Mouse (Mus musculus) liver, adult 2 months (tissue): Measurements from ENCODE around the gene Gm11492. TPM values are rescaled to one million over a fixed set of nuclear protein-coding genes. Genes with fewer than 3 reads are reported as not detected.

Experiments used
- DNase-seq: peaks from one replicate; pipeline ENCODE4 v3.0.0-alpha.2; 2011; ENCODE audit warnings: low read depth, low spot score; ENCODE audit errors: extremely low read depth
- H3K27ac ChIP-seq: fragments of 200-500 bp; replicated peaks from 2 replicates; pipeline ENCODE4 v1.5.1; 2012; ENCODE audit warnings: low read depth, mild to moderate bottlenecking, control low read depth, inconsistent platforms, low read length; ENCODE audit not compliant: insufficient read depth
- H3K27me3 ChIP-seq: fragments of 200-500 bp; 2 replicates; pipeline ENCODE4 v1.6.1; 2012; ENCODE audit warnings: mild to moderate bottlenecking, moderate library complexity, low read length, inconsistent platforms; ENCODE audit not compliant: control insufficient read depth, insufficient read depth
- H3K36me3 ChIP-seq: fragments of 200-500 bp; 2 replicates; pipeline ENCODE4 v1.6.1; 2012; ENCODE audit warnings: low read length, inconsistent platforms; ENCODE audit not compliant: control insufficient read depth, insufficient read depth
- H3K4me1 ChIP-seq: fragments of 200-500 bp; 2 replicates; pipeline ENCODE4 v1.6.1; 2011; ENCODE audit warnings: low read length; ENCODE audit not compliant: control insufficient read depth, insufficient read depth
- H3K4me3 ChIP-seq: fragments of 200-500 bp; 2 replicates; pipeline ENCODE4 v1.5.1; 2011; ENCODE audit warnings: low read depth, mild to moderate bottlenecking, control low read depth, low read length, moderate library complexity; ENCODE audit not compliant: insufficient read depth
- H3K79me2 ChIP-seq: fragments of 200-500 bp; 2 replicates; pipeline ENCODE4 v1.6.1; 2012; ENCODE audit warnings: inconsistent platforms, mild to moderate bottlenecking, low read length, moderate library complexity; ENCODE audit not compliant: control insufficient read depth, insufficient read depth
- H3K9ac ChIP-seq: fragments of 200-500 bp; 2 replicates; pipeline ENCODE4 v1.6.1; 2012; ENCODE audit warnings: low read depth, mild to moderate bottlenecking, control low read depth, inconsistent platforms, low read length
- CTCF ChIP-seq: fragments of 200-500 bp; IDR thresholded peaks from 2 replicates; pipeline ENCODE4 v1.5.1; 2011; ENCODE audit warnings: low read depth, low read length, control low read depth
- POLR2A ChIP-seq: fragments of 200-500 bp; IDR thresholded peaks from 2 replicates; pipeline ENCODE4 v1.6.1; 2011; ENCODE audit warnings: low read length, control low read depth; ENCODE audit not compliant: insufficient read depth; ENCODE audit errors: extremely low read depth
- WGBS: fragments of 180-500 bp; shearing (Covaris S2); methylation state at CpG from one replicate; pipeline ENCODE4 v1.1.7; 2018; 5-methylcytosine and 5-hydroxymethylcytosine counted together
- polyA plus RNA-seq: library from polyadenylated mRNA; depleted of rRNA; stranded (reverse); fragments of >200 nt; gene quantifications from 2 replicates; pipeline ENCODE4 v1.2.3, GENCODE M21; 2012
- total RNA-seq: library from RNA; depleted of rRNA; stranded (reverse); fragments of >200 nt; gene quantifications from 2 replicates; pipeline ENCODE4 v1.2.3, GENCODE M21; 2014

The Gm11492 gene
- total and polyA plus RNA-seq, 2 experiments, result 0.04 TPM; not detected in 1

DNA sequence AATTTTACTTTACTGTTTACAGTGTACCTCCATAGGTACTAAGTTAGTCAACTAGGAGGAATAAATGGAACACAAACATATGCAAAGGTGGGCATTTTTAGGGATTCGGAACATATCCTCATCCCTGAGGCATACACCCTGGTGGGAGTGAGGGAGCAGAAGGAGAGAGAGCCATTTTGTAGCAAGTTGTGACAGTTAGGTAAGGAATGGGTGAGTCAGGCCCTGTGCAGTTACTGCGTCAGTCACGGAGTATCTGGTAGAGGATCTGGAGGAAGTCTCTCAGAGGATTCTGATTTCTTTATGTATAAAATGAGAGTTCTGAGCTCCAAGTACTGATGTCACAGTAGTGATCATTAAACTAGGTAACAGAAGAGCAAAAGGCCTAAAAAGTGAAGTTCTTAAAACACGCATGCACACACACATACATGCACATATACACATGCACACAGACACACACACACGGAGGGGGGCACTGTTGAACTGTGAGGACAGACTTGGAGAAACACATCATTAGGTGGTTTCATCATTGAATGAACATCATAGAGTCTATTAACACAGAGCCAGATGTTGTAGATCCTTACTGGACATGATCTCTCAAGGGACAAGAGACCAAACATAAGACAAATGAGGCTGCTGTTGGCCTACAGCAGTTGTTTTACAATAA lies 20.9 kb downstream of the Gm11492 start:
- Histone ChIP-seq H3K36me3 (no peaks in the 10 kb centered on the region), H3K27me3 (no peaks in the 10 kb centered on the region), H3K4me3 (no peak overlapping the region), H3K9ac (no peak overlapping the region), H3K79me2 (peaks cover 3% of the 10 kb centered on the region; the same call in 1 of the 2 replicates), H3K4me1 (peaks cover 18% of the 10 kb centered on the region), H3K27ac (no peak overlapping the region)
- DNase-seq, result no peak
- TF ChIP-seq CTCF, result no peak
- no peak for TF ChIP-seq POLR2A
- WGBS, result 92% methylated on average over 5 of the region's 5 CpGs

DNA sequence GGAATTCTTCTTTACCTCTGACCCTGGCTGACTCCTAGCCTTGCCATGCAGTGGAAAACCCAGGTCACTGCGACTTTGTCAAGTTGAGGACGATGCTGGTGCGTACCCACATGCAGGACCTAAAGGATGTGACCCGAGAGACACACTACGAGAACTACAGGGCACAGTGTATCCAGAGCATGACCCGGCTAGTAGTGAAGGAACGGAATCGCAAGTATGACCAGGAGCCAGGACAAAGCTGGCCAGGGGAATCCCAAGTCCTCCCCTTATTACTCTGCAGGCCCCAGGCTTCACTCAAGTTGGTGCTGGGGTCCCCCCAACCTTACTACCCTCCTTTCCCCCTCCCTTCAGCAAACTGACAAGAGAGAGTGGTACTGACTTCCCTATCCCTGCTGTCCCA lies 23.2 kb downstream of the Gm11492 start:
- H3K27me3 ChIP-seq, result no peaks in the 10 kb centered on the region
- TF ChIP-seq CTCF (no peak), POLR2A (no peak)
- H3K79me2 ChIP-seq, result peaks cover 8% of the 10 kb centered on the region; the same call in 1 of the 2 replicates
- peaks cover 23% of the 10 kb centered on the region for H3K4me1 ChIP-seq
- no peak overlapping the region for H3K4me3 ChIP-seq
- H3K9ac ChIP-seq, result no peak overlapping the region
- no peak for DNase-seq
- H3K36me3 ChIP-seq, result no peaks in the 10 kb centered on the region
- WGBS, result 78% methylated on average over 8 of the region's 8 CpGs
- no peak overlapping the region for H3K27ac ChIP-seq

DNA sequence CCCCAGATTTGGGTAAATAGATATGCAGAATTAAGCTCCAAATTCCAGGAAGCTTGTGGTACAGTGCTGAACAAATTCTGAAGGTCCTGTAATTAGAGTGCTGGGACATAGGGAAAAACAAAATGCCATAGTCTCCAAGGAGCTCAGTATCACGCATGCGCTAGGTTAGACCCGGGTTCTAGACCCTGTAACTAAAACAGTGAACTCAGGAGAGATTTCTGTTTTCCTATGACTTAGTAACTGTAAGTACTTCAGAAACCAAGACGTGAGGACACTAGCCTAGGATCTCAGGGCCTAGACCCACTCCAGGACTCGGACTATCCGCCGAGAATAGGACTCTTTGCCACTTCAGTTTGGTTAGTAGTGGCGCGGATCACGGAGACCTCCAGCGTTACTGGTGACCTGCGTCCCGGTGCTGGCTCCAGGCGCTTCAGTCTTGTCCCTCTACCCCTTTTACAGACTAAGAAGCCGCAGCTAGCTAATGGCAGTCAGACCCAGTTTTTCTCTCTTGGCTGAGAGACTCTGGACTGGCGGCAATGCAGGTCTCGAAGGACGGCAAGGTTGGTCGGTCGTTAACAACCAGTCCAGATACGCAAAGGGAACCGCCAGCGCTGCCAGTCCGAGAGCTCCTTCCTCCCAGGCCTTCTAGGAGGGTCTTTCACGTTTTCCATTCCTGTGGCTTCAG lies 24.5 kb downstream of the Gm11492 start:
- H3K36me3 ChIP-seq, result no peaks in the 10 kb centered on the region
- peak overlapping the region; percentile 93 for H3K9ac ChIP-seq
- H3K79me2 ChIP-seq, result peaks cover 12% of the 10 kb centered on the region; the same call in 1 of the 2 replicates
- under 1% methylated on average over 25 of the region's 25 CpGs for WGBS
- no peak for TF ChIP-seq CTCF
- no peak for TF ChIP-seq POLR2A
- DNase-seq, result peak; percentile 34
- peak overlapping the region; percentile 97 for H3K27ac ChIP-seq
- no peaks in the 10 kb centered on the region for H3K27me3 ChIP-seq
- peaks cover 25% of the 10 kb centered on the region for H3K4me1 ChIP-seq
- H3K4me3 ChIP-seq, result peak overlapping the region; percentile 77

DNA sequence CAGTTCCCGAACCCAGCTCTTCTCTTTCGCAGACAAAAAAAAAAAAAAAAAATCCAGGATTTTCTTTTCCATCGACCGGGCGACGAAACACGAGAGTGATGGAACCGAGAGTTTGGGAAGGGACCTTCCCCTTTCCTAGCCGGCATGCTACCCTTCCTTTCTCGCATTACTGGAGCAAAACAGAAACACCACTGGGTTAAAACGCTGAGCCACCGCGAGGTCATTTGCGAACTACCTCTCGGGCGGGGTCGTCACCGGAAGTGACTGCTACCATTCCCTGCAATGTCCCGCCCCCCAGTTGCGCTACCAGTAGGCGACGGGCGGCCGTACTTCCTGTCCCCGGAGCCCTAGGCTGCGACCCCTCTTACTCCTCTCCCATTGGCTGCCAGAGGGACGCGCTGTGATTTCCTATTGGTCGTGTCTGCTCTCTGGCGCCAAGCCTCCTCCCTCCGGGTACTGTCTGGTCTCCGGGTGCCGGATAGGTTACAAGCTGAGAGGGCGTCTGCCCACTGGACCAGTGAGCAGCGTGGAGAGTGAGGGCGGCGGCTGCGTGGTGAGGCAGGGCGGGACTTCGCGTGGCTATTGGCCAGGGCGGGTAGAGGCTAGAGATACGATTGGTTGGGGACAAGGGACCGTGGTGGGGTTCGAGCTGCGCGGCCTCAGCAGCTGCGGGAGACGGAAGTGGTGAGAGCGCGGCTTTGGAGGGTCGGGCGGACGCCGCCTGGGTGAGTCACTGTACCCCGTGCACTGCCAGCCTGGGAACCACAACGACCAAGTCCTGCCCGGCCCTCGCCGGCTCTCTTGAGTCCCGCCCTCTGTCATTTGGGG lies 25.3 kb downstream of the Gm11492 start, which contains the start of gene Mtmr4:
Gene Mtmr4 (plus strand): TSS at position 637 of the 828 bp plus-strand sequence.
- no peaks in the 10 kb centered on the region for H3K27me3 ChIP-seq
- H3K9ac ChIP-seq, result peak within 1 kb of the TSS; percentile 93
- H3K79me2 ChIP-seq, result peaks cover 12% of the 10 kb centered on the region; the same call in 1 of the 2 replicates
- H3K4me3 ChIP-seq, result peak within 1 kb of the TSS; percentile 77
- H3K4me1 ChIP-seq, result peaks cover 23% of the 10 kb centered on the region
- peak; percentile 97 for DNase-seq
- under 1% methylated on average over 61 of the region's 61 CpGs for WGBS
- peak within 1 kb of the TSS; percentile 97 for H3K27ac ChIP-seq
- no peaks in the 10 kb centered on the region for H3K36me3 ChIP-seq
- peak; percentile 84 for TF ChIP-seq POLR2A
- TF ChIP-seq CTCF, result no peak

DNA sequence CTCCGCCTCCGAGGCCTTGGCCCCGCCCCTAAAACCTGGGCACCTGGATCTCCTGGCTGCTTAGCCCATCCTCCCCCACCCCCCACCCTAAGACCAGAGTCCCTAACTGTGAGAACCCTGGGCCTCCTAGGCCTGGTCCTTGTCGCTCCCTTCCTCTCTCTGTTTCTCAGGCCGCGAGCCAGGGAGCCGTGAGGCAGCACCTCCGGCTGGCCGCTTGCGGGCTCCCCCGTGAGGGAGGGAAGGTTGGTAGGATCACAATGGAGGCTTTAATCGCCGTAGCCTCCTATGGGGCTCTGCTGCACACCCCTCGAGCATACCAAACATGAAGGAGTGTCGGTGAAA lies 25.9 kb downstream of the Gm11492 start:
- H3K36me3 ChIP-seq, result peaks cover 3% of the 10 kb centered on the region; the same call in 1 of the 2 replicates
- H3K79me2 ChIP-seq, result peaks cover 12% of the 10 kb centered on the region; the same call in 1 of the 2 replicates
- H3K27me3 ChIP-seq, result no peaks in the 10 kb centered on the region
- H3K27ac ChIP-seq, result peak overlapping the region; percentile 91
- no peak for DNase-seq
- peak overlapping the region; percentile 71 for H3K4me3 ChIP-seq
- under 1% methylated on average over 15 of the region's 15 CpGs for WGBS
- peaks cover 22% of the 10 kb centered on the region for H3K4me1 ChIP-seq
- peak overlapping the region; percentile 81 for H3K9ac ChIP-seq
- TF ChIP-seq POLR2A, result no peak
- no peak for TF ChIP-seq CTCF
